Mouse (Mus musculus) forebrain, embryonic 16.5 days (tissue): ENCODE data around the gene Acss1. TPM values are rescaled to one million over a fixed set of nuclear protein-coding genes. Genes with fewer than 3 reads are reported as not detected.

Experiments used
- ATAC-seq: fragments of 200-750 bp; cut with Nextera tagmentation; 2 replicates; pipeline ENCODE4 v1.8.0; 2017; ENCODE audit warnings: mild to moderate bottlenecking, moderate library complexity
- H3K27ac ChIP-seq: fragments of 300-500 bp; sonication (generic); 2 replicates; pipeline ENCODE4 v1.5.1; 2014; ENCODE audit warnings: low read length, control low read depth
- H3K27me3 ChIP-seq: fragments of 300-500 bp; sonication (generic); replicated peaks from 2 replicates; pipeline ENCODE4 v1.6.1; 2014; ENCODE audit warnings: low read length; ENCODE audit not compliant: control insufficient read depth, insufficient read depth
- H3K36me3 ChIP-seq: fragments of 300-500 bp; sonication (generic); 2 replicates; pipeline ENCODE4 v1.6.1; 2014; ENCODE audit not compliant: control insufficient read depth, insufficient read depth
- H3K4me1 ChIP-seq: fragments of 300-500 bp; sonication (generic); replicated peaks from 2 replicates; pipeline ENCODE4 v1.6.1; 2014; ENCODE audit warnings: low read length; ENCODE audit not compliant: control insufficient read depth, insufficient read depth
- H3K4me2 ChIP-seq: fragments of 300-500 bp; sonication (generic); 2 replicates; pipeline ENCODE4 v1.6.1; 2014; ENCODE audit warnings: mild to moderate bottlenecking, low read length, control low read depth
- H3K4me3 ChIP-seq: fragments of 300-500 bp; sonication (generic); replicated peaks from 2 replicates; pipeline ENCODE4 v1.5.1; 2014; ENCODE audit warnings: mild to moderate bottlenecking, low read length, control low read depth
- H3K9ac ChIP-seq: fragments of 300-500 bp; sonication (generic); replicated peaks from 2 replicates; pipeline ENCODE4 v1.6.1; 2014; ENCODE audit warnings: low read depth, low read length, control low read depth
- H3K9me3 ChIP-seq: fragments of 300-500 bp; sonication (generic); 2 replicates; pipeline ENCODE4 v1.6.1; 2016; ENCODE audit warnings: low read length; ENCODE audit not compliant: control insufficient read depth
- WGBS: fragments of 180-500 bp; shearing (Covaris S2); extraction: QIAGEN DNeasy Blood & Tissue Kit; methylation state at CpG from one replicate; pipeline ENCODE4 v1.1.7; 2014; 5-methylcytosine and 5-hydroxymethylcytosine counted together
- polyA plus RNA-seq: library from polyadenylated mRNA; unstranded; fragments of >200 nt; fragmentation: Nextera tagmentation; extraction: Ambion mirVana; gene quantifications from 2 replicates; pipeline ENCODE4 v1.2.1, GENCODE M21; 2015

Acss1 gene
- polyA plus RNA-seq, 1 experiment from 2014 or later = 21.9 TPM

DNA sequence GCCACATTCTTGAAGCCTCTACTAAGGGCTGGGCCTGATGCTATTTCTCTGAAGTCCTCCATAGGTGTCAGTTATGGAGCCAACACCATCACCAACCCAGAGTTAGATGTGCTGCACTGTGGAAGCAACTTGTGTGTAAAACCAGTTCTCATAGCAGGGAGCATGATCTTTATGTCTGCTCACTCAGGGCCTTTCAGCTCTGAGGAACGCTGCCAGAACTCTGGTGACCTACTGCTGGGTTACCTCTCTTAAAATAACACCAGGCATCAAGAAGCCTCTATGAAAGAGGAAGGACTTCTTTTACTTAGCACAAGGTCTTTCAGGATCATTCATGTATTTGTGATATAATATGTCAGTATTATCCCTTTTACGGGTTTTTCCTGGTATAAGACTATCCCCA lies 66.1 kb downstream of the Acss1 start:
- 89% methylated on average over 2 of the region's 2 CpGs for WGBS
- Histone ChIP-seq H3K4me3 (no peak overlapping the region), H3K27me3 (no peaks in the 10 kb centered on the region), H3K9me3 (no peaks in the 10 kb centered on the region), H3K4me2 (no peak overlapping the region), H3K9ac (no peak overlapping the region), H3K36me3 (no peaks in the 10 kb centered on the region), H3K4me1 (peaks cover 3% of the 10 kb centered on the region), H3K27ac (no peak overlapping the region)
- no peak for ATAC-seq

DNA sequence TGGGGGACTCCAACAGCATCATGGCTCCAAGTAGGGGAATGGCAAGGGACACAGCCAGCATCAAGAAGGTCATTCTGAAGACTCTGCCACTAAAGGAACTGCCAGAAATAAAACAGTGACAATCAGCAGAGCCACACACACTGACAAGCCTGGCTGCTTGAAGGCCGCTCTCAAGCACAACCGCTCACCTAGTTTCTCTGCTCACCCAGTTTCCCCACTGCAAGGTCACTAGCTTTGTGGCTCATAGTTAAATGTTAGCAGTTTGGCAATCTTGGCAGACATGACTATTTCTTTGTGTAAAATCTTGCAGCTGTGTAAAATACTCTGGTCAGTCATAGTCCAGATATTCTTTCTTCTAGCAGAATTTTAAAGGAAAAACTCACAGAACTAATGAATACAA lies 68.0 kb downstream of the Acss1 start:
- 98% methylated on average over 2 of the region's 2 CpGs for WGBS
- no peaks in the 10 kb centered on the region for H3K9me3 ChIP-seq

GRCm38 (mm10) chr2:150595411-150596190 lies 72.7 kb downstream of the Acss1 start:
- Histone ChIP-seq H3K36me3 (peaks cover 7% of the 10 kb centered on the region), H3K4me2 (no peak overlapping the region), H3K4me3 (no peak overlapping the region), H3K9me3 (no peaks in the 10 kb centered on the region), H3K9ac (no peak overlapping the region), H3K27ac (no peak overlapping the region), H3K27me3 (no peaks in the 10 kb centered on the region), H3K4me1 (no peaks in the 10 kb centered on the region)
- WGBS = 97% methylated on average over 3 of the region's 3 CpGs
- no peak for ATAC-seq

More for the DNA sequence above, 68.0 kb downstream of the Acss1 start:
- no peak overlapping the region for H3K4me3 ChIP-seq
- no peak overlapping the region for H3K27ac ChIP-seq
- H3K36me3 ChIP-seq = no peaks in the 10 kb centered on the region
- no peaks in the 10 kb centered on the region for H3K4me1 ChIP-seq
- ATAC-seq = no peak
- H3K27me3 ChIP-seq = no peaks in the 10 kb centered on the region
- H3K4me2 ChIP-seq = no peak overlapping the region
- H3K9ac ChIP-seq = no peak overlapping the region

GRCm38 (mm10) chr2:150589076-150589475 lies 79.2 kb downstream of the Acss1 start:
- Histone ChIP-seq H3K9me3 (no peaks in the 10 kb centered on the region), H3K4me2 (no peak overlapping the region), H3K27me3 (no peaks in the 10 kb centered on the region), H3K4me3 (no peak overlapping the region), H3K9ac (no peak overlapping the region), H3K36me3 (peaks cover 37% of the 10 kb centered on the region), H3K4me1 (no peaks in the 10 kb centered on the region), H3K27ac (no peak overlapping the region)
- ATAC-seq = no peak
- WGBS = 73% methylated on average over 11 of the region's 11 CpGs

- Histone ChIP-seq H3K27me3 (no peaks in the 10 kb centered on the region), H3K4me2 (no peak overlapping the region), H3K4me3 (no peak overlapping the region), H3K9ac (no peak overlapping the region), H3K27ac (no peak overlapping the region), H3K9me3 (no peaks in the 10 kb centered on the region), H3K36me3 (peaks cover 6% of the 10 kb centered on the region), H3K4me1 (no peaks in the 10 kb centered on the region)
- no peak for ATAC-seq
- 93% methylated on average over 1 of the region's 1 CpGs for WGBS
Observed at GRCm38 (mm10) chr2:150579628-150580027, 88.7 kb downstream of the Acss1 start.

GRCm38 (mm10) chr2:150578603-150579002 lies 89.7 kb downstream of the Acss1 start:
- Histone ChIP-seq H3K9ac (no peak overlapping the region), H3K4me3 (no peak overlapping the region), H3K9me3 (no peaks in the 10 kb centered on the region), H3K27me3 (no peaks in the 10 kb centered on the region), H3K36me3 (peaks cover under 1% of the 10 kb centered on the region; the same call in 1 of the 2 replicates), H3K4me2 (no peak overlapping the region), H3K4me1 (no peaks in the 10 kb centered on the region), H3K27ac (no peak overlapping the region)
- 86% methylated on average over 5 of the region's 5 CpGs for WGBS
- no peak for ATAC-seq

DNA sequence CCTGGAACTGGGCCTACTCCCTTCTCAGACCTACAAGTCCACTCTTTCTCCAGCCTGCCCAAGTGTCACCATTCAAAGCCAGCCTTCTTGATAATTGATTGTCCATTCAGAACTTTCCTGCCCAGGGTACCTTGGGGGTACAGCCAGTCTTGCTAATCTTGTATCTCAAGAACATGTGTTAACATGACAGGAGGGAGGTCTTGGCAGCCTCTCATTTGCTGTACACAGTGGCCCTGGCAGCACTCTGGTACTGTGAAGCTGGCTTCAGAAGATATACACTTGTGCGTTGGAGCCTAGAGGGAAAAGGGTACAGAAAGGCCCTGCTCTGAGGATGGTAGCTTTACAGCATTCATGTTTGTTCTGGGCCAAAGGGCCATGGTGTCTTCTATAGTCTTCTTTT lies 92.0 kb downstream of the Acss1 start:
- no peaks in the 10 kb centered on the region for H3K36me3 ChIP-seq
- H3K9me3 ChIP-seq = no peaks in the 10 kb centered on the region
- ATAC-seq = no peak
- no peak overlapping the region for H3K9ac ChIP-seq
- no peaks in the 10 kb centered on the region for H3K27me3 ChIP-seq
- H3K4me1 ChIP-seq = no peaks in the 10 kb centered on the region
- H3K4me2 ChIP-seq = no peak overlapping the region
- 100% methylated on average over 1 of the region's 1 CpGs for WGBS
- H3K4me3 ChIP-seq = no peak overlapping the region
- H3K27ac ChIP-seq = no peak overlapping the region

- H3K27me3 ChIP-seq = no peaks in the 10 kb centered on the region
- no peaks in the 10 kb centered on the region for H3K4me1 ChIP-seq
- H3K27ac ChIP-seq = no peak overlapping the region
- no peaks in the 10 kb centered on the region for H3K9me3 ChIP-seq
- 85% methylated on average over 3 of the region's 3 CpGs for WGBS
- no peak overlapping the region for H3K4me2 ChIP-seq
- no peak overlapping the region for H3K4me3 ChIP-seq
- no peaks in the 10 kb centered on the region for H3K36me3 ChIP-seq
- no peak for ATAC-seq
- H3K9ac ChIP-seq = no peak overlapping the region
Observed at GRCm38 (mm10) chr2:150572463-150572862, 95.8 kb downstream of the Acss1 start.

GRCm38 (mm10) chr2:150570761-150571160 lies 97.5 kb downstream of the Acss1 start:
- no peaks in the 10 kb centered on the region for H3K27me3 ChIP-seq
- no peaks in the 10 kb centered on the region for H3K36me3 ChIP-seq
- H3K4me1 ChIP-seq = no peaks in the 10 kb centered on the region
- no peak overlapping the region for H3K9ac ChIP-seq
- no peak overlapping the region for H3K27ac ChIP-seq
- WGBS = 87% methylated on average over 2 of the region's 2 CpGs
- no peak for ATAC-seq
- H3K9me3 ChIP-seq = no peaks in the 10 kb centered on the region
- no peak overlapping the region for H3K4me3 ChIP-seq
- H3K4me2 ChIP-seq = no peak overlapping the region
